Mouse (Mus musculus): ENCODE results near the gene Gm973.

DNA sequence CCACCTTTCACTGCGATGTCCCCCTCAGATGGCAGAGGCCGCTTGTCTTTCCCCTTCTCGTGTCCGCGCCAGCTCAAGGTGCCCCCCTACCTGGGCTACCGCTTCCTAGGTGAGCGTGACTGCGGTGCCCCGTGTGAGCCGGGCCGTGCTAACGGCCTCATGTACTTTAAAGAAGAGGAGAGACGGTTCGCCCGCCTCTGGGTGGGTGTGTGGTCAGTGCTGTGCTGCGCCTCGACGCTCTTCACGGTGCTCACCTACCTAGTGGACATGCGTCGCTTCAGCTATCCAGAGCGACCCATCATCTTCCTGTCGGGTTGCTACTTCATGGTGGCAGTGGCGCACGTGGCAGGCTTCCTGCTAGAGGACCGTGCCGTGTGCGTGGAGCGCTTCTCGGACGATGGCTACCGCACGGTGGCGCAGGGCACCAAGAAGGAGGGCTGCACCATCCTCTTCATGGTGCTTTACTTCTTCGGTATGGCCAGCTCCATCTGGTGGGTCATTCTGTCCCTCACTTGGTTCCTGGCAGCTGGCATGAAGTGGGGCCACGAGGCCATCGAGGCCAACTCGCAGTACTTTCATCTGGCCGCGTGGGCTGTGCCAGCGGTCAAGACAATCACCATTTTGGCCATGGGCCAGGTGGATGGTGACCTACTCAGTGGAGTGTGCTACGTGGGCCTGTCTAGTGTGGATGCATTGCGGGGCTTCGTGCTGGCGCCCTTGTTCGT lies 32.4 kb upstream of the Gm973 start:
- TF ChIP-seq MAX (IDR thresholded peaks at IDR 0.05) (peak; percentile 97), MYOD1 (IDR thresholded peaks at IDR 0.05; ENCODE audit: control insufficient read depth, insufficient read length, low read depth) (no peak), CTCF (IDR thresholded peaks at IDR 0.05; ENCODE audit: control insufficient read depth, insufficient read depth, insufficient read length) (peak; percentile 95), MYOG (IDR thresholded peaks at IDR 0.05; ENCODE audit: control insufficient read depth, extremely low read depth, insufficient read length) (no peak), FOSL1 (IDR thresholded peaks at IDR 0.05; ENCODE audit: insufficient read depth, low read length, poor library complexity, severe bottlenecking) (no peak)

Measured in C2C12 (cell line).